Mouse (Mus musculus) kidney, adult 2 months (tissue): ENCODE measurements around the gene Dhh.

Experiments used
- CTCF ChIP-seq: fragments of 200-500 bp; conservative IDR thresholded peaks from 2 replicates; pipeline ENCODE4 v1.5.1; 2011; ENCODE audit warnings: low read depth, mild to moderate bottlenecking, control low read depth, low read length, moderate library complexity, mixed read lengths; ENCODE audit not compliant: insufficient read depth, insufficient read length
- POLR2A ChIP-seq: fragments of 200-500 bp; IDR thresholded peaks from one replicate; pipeline ENCODE4 v1.6.1; 2011; ENCODE audit warnings: low read depth, low read length, control low read depth

DNA sequence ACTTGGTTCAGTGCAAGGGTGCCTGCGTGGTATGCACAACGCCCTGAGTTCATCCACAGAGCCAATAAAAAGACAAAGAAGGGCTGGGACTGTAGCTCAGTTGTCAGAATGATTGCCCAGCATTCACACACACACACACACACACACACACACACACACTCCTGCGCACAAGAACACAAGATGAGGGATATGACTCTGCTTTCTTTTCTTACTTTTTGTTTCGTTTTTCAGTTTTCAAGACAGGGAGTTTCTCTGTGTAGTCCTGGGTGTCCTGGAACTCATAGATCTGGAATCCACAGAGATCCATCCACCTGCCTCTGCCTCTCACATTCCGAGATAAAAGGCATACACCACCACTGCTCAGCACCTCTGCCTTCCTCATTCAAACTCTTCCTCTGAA is 29.2 kb upstream of the Dhh start:
- TF ChIP-seq CTCF: no peak
- TF ChIP-seq POLR2A: no peak
